Mouse (Mus musculus) left cerebral cortex, postnatal 36 days (tissue): Measurements from ENCODE around the gene Oxct1. TPM values are rescaled to one million over a fixed set of nuclear protein-coding genes. Genes with fewer than 3 reads are reported as not detected.
A peak's percentile ranks its signal among the peaks of the same experiment; 100 is the strongest.

Source experiments
- DNase-seq, 2 experiments: peaks; one replicate each; pipeline ENCODE4 v3.0.0; 2021 to 2022; ENCODE audit warnings: low spot score in 2 of 2, mixed read lengths in 1 of 2
- intact Hi-C: fragments of 180-260 bp; cut with DNase I; formaldehyde crosslinking; loops from one replicate; pipeline ENCODE4 v1.15.1; 2025
- total RNA-seq, 2 experiments: library from RNA; stranded (reverse); gene quantifications; 2 replicates each; pipeline ENCODE4 v1.2.3; 2021

The Oxct1 gene
- 100 to 1,000 TPM; 327 to 348 TPM for total RNA-seq

DNA sequence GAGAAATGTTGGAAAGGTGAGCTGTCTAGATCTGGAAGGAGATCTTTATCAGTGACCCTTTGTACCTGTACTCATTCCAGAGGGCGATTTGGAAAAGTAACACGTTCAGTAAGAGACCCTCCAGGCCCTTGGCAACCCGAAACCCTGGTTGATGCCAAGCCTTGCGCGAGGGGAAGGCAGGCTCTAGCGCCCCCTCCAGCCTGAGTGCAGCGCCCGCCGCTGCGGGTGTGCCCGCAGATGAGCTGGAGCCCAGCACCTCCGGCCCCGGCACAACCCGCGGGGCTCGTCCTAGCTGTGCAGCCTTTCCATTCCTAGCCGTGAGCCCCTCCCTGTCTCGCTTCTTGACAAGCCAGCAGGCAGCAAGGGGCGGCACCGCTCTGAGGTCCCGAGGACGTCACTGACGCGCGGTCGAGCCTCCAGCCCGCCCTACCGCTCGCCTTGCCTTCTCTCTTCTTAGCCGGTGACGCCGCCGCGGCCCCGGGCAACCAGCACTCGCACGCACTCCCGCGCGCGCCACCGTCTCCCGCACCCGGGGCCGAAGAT, at the start of gene Oxct1:
Oxct1 (plus strand) TSS at position 153 of the 543 bp plus-strand sequence.
- intact Hi-C loops: loop anchor here (1.0 to 5.0 kb wide), 3 partner anchors 47 to 444 kb away; partner anchors contain the start of genes Fbxo4 and Ghr

DNA sequence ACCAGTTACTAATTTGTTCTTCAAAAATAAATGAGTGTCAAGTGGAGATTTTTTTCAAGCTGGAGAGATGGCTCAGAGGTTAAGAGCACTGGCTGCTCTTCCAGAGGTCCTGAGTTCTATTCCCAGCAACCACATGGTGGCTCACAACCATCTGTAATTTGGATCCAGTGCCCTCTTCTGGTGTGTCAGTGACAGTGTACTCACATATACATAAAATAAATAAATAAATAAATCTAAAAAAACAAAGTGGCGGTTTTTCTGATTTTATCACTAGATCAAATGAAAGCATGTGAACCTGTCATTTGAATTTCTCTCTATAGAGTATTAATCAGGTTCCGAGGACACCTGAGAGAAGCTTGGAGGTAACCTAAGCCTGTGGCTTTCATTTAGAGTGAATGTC, 47.9 kb upstream of the Oxct1 start:
- DNase-seq: no peak
- intact Hi-C loops: loop anchor here (2.0 to 10.0 kb wide), 2 partner anchors 17 to 683 kb away; partner anchors contain the start of gene AW549877

More for the DNA sequence above, at the start of gene Oxct1:
- DNase-seq: peak; percentile 91 to 95

DNA sequence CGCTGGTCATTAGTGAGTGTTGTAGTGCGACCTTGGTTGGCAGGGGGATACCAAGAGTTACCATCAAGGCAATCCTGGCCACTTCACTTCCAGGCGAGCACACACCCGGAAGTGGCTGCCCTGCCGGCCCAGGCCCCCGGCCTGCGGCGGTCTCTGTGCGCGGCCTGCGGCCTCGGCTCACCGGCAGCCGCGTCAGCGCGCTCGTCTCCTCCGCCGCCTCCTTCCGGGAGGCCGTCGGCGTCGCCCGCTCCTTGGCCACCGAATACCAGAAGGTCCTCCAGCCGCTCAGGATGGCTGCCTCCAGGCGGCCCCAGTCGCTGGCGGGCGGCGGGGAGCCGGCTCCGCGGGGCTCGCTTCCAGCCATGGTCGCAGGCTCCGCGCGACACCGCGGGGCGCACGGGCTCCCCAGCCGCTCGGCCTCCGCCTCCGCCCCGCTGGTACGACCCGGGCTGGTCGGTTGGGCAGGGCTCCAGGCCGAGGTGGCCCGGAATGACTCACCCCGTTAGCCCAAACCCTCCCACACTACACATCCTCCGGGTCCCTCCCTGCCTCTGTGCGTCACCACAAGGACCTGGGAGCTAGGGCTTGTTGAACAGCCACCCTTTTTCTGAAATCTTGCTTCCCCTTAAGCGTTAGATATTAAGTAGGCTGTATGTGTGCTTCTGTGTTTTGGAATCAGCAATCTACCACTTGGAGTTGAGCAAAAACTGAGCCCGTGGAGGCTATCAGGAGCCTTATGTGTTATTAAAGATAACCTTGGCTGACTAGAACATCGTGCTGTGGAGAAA, 46.9 kb upstream of the Oxct1 start, which contains the start of gene Fbxo4:
Fbxo4 (minus strand) TSS at position 513 of the 788 bp plus-strand sequence.
- DNase-seq: peak; percentile 78 to 82
- intact Hi-C loops: loop anchor here (1.0 to 10.0 kb wide), 3 partner anchors 16 to 684 kb away; partner anchors contain the start of genes AW549877 and Oxct1

DNA sequence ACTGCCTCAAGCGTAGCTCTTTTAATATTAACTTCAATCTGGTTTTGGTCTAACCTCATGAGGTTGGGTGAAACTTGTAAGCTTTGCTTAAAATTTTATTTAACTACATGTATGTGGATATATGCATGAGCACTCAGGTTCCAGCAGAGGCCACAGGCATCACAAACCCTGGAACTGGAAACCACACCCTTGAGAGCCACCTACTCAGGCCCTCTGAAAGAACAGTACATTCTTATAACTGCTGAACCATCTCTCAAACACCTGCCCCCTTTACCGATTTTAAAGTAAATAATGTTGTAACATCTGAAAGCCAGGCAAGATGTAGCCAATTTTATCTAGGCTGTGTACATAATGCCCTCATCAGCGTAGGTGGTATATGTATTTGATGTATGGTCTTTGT, 46.3 kb upstream of the Oxct1 start:
- DNase-seq: no peak
- intact Hi-C loops: loop anchor here (1.0 to 10.0 kb wide), 3 partner anchors 15 to 685 kb away; partner anchors contain the start of genes AW549877 and Oxct1

DNA sequence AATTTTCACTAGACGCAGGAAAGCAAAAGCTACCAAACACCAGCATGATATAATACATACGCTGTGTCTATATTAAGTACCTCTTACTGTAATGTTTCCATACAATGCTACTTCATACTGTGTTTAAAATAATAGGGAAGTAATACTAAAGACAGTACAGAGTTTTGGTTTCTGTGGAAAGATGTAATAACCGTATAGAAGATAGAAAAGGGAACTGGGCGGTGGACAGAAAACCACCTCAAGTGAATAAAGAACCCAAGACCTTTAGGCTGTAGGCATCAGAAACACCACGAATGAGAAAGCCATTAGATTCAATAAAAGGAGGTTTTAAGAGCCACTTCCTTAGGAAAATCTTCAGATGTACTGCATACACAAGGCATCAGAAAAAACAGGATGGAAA, 43.5 kb upstream of the Oxct1 start:
- intact Hi-C loops: no loop called here
- no peak for DNase-seq

DNA sequence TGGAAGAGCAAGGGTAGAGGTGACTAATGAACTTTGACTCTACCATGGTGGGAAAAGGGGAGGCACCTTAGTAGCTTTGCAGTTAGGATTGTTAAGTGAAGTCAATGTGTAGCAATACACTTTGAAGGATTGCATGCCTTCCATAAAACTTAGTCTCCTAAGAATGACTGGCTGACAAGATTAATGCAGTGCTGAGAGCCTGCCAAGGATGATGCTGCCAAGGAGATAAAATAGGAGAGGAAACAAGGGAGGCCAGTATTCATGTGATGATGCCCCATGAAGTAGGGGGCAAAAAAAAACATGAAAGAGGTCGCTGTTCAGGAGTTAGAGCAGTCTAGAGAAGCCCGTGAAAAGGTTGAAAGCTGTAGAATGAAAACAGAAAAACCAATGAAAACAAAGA, 41.3 kb upstream of the Oxct1 start:
- intact Hi-C loops: no loop called here
- no peak for DNase-seq

DNA sequence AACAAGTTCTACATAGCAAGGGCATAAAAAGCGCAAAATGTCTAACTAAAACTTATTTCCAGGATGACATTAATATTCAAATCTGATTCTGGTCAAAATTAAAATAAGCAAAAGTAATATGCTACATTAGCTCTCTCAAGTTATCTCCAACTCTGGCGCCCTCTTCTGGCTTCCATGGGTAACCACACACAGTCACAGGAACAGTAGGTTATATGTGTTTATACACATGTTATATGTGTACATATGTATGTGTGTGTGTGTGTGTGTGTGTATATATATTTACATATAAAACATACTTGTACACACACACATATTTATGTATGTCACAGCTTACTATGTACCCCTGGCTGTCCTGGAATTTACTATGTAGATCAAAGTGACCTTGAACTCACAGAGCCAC, 38.2 kb upstream of the Oxct1 start:
- DNase-seq: no peak
- intact Hi-C loops: no loop called here

DNA sequence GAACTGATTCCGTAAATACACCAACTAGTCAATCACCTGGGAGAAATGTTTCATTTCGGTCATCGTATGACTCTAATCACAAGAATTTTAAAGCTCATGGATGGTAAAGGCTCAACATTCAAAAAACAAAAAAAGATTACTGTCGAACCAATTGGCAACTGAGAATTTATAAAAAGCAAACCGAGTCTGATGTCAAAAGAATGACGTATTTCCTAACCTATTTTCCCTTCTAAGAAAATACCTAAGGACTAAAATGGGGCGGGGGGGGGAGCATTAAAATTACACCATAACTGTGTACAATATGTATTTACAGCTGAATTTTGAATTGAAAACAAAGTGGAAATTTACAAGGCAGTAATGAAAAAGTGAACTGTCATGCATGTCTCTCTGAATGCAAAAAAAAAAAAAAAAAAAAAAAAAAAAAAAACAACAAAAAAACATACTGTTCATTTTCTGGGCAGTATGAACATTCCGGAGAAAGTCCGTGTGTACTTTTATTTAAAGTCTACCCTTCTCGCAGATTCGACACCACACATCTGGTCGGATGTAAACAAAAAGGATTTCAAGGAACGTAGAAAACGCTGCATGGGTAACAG, 31.2 kb upstream of the Oxct1 start:
- DNase-seq: no peak
- intact Hi-C loops: loop anchor here (1.0 to 5.0 kb wide), 3 partner anchors 16 to 47 kb away; partner anchors contain the start of gene Fbxo4

DNA sequence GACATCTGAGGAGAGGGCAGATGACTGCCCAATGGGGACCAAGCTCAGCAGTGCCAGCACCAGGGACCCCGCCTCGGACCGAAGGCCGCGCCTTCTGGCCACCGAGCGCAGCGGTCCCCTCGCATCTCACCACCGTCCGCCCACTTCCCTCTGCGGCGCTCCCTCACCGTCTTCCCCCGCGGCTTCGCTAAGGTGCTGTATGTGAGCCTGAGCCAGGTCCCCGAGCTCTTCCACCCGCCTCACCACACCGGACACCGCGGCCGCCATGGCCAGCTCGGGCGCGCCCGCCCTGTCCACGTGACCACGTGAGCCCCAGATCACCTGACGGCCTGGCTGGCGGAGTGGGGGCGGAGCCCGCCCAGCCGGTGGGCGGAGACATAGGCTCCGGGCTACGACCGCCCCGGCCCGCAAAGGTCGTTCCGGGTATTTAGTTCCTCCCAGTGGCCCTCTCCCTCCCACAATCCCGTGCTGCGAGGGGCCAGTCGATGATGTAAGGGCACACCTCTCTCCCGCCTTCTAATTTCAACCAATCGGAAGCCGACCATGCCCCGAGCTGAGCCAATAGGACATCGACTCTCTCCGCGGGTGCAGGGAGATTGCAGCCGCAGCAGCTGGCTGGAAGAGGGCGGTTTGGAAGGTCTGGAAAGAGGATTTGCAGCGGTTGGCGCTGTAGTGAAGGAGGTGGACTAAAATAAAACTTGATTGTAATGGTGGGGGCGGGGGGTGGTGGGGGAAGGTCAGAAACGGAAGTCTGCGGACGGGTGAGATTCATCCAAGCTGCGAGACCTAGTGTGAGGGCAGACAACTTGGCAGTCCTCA, 30.5 kb upstream of the Oxct1 start, which contains the start of gene AW549877:
AW549877 (minus strand) TSS at position 297 of the 819 bp plus-strand sequence.
- DNase-seq: peak; percentile 97 to 98
- intact Hi-C loops: loop anchor here (1.0 to 5.0 kb wide), 3 partner anchors 17 to 47 kb away; partner anchors contain the start of gene Fbxo4

DNA sequence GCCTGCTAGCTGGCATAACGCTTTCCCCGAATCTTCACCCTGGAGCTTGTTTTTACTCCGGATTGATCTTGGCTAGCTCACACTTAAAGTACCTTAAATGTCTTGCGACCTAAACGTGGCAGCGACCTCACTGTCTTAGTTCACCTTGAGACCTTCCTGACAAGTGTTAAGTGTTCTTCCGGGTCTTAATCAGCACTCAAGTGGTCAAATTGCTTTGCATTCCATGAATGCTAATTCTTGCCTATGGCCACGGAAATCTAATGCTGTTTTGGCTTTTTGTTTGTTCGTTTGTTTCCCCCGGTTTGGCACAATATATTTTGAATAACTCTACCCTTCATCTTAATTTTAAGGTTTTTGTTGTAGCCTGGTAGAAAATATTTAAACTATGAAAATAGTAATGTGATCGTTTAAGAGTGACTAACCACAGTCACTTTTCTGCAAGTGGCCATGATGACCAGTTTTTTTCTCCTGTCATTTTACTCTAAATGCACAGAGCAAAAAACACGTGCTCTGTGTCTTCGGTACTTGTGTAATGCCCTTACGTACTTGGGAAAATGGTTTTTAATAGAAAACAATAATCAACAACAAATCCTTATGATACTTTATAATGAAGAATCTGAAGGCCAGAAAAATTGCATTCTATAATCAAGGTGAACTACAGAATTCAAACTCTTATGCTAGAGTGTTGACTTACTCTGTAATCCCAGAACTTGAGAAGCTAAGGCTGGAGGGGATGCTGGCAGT, 29.7 kb upstream of the Oxct1 start:
- intact Hi-C loops: loop anchor here (5.0 kb wide), 1 partner anchor 46 kb away; no protein-coding TSS in a partner anchor
- DNase-seq: no peak

DNA sequence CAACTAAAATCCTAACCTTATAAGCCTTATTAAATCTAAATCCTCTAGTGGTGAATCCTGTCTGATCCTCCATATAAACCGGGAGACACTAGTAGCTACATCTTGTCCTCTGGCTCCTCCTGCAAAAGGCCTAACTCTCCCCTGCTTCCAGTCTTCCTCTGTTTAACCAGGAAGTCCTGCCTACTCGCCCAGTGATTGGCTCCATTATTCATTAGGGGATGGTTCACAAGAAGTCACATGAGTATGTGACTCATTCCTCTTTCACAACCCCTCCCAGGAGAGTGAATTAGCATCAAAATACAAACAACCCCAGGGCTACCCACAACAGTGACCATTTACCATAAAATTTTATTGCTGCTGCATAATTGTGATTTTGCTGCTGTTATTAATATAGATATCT, 27.0 kb upstream of the Oxct1 start:
- intact Hi-C loops: loop anchor here (5.0 kb wide), 1 partner anchor 43 kb away; no protein-coding TSS in a partner anchor
- no peak for DNase-seq

DNA sequence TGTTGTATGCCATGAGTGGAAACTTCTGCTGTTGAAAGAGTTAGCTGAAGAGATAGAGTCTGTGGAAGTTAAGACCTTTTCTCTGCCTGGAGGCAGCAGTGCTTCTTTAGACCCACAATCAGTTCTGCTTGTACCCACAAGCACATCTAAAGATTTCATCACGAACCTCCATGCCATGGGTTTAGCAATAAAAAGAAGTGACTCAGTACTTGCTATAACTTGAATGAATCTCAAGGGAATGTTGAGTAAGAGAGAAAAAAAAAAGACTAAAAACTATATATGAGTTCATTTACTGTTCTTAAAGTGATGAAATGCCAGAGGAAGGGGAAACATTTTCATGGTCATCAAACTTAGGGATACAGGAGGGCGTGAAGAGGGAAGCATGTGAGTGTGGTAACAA, 25.6 kb upstream of the Oxct1 start:
- no peak for DNase-seq
- intact Hi-C loops: no loop called here

DNA sequence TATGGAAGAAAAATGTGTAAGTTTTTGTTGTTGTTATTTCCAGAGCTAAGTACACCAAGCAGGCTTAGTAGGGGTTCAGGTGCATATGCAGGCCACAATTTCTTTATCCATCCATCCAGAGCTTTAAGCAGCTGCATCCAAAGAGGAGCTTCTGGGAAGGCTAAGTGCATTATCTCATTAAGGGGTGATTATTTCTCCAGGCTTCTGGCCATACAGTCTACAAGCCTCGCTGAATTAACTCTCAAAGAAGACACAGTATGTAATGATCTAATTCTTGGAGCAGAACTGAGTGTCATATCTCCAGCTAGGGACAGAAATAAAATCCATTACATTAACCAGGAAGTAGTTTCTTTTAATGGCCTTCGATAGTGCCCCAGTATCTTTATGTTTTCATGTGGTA, 12.3 kb upstream of the Oxct1 start:
- intact Hi-C loops: no loop called here

DNA sequence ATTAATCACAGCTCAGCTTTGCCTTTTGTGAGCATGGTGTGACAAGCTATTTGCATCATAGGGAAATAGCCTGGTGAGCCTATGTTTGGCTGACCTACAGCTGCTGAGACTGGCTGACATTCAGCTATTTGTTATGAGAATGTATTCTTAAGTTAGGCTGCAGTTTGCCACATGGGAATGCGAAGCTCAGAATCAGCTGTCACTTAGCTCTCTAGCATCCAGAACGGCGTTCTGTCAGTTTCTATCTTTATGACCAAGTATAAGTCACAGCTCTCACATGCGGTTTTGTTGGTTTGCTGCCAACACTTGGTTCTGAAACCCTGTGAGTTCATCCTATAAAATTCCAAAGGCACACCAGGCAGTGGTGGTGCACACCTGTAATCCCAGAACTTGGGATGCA, 5.5 kb upstream of the Oxct1 start:
- DNase-seq: no peak
- intact Hi-C loops: no loop called here

More for the DNA sequence above, 12.3 kb upstream of the Oxct1 start:
- no peak for DNase-seq

DNA sequence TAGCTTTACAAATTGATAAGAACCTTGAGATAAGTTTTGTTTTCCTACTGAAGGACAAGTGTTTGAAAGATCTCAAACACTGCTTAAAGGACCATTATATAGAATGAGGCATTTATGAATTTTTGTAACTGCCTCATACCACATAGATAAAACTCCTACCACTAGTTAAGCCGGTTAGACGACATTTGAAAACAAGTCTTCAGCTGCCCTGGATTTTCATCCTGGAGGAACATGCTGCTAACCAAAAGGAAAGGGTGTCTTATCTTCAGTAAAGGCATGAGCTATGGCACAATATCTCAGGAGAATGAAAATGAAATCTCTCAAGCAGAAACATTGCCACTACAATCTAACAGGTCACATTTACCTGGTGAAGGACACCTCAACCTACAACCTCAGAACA, 2.4 kb upstream of the Oxct1 start:
- intact Hi-C loops: no loop called here
- no peak for DNase-seq

DNA sequence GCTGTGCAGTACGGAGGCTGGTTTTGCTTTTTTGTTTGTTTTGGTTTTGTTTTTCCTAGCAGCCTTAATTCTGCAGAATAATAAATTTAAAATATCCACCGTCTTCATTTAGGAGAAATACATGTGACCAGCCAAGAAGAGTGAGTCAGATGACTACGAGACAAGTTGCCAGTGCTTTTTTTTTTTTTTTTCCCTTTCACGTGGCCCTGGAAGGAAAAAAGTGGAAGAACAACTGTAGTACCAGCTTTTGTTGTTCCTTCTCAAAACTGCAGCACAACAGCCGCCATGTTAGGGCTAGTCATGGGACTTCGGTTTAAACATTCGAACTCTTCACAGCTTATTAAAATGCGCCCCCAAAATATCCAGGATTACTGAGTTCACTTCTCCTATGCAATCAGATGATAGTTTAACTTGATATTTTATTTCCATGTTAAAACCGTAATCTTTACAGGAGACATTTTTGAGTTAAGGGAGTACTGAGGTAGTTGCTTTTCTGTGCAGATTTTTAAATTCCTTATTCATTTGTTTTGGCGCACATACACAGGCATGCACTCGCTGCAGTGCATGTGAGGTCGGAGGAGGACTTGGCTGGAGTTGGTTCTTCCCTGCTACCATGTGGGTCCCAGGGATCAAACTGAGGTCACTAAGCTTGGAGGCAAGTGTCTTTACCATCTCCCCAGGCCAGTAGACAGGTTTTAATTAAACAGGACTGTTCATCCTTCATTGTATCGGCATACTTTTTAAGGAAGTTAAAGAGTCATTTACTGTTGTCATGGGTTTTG, 1.3 kb upstream of the Oxct1 start:
- intact Hi-C loops: loop anchor here (5.0 kb wide), 2 partner anchors 68 to 443 kb away; partner anchors contain the start of gene Ghr
- DNase-seq: no peak

DNA sequence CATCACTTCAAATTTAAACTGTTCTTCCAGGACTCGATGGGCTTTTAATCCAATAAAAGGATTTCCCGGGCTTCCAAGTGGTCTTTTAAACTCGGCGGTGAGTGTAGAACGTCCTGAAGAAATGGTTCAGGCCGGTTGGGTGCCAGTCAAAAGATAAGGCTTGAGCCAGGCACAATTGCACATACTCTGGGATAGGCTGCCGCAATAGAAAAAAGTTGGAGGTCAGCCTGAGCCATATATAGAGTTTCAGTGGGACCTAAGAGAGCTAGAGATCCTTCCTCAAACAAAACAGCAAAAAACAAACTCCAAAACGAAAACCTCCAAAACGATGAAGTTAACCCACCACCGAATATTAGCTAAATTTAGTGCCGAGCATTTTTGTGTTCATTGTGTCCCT, 677 bp upstream of the Oxct1 start:
- intact Hi-C loops: loop anchor here (5.0 kb wide), 2 partner anchors 68 to 443 kb away; partner anchors contain the start of gene Ghr
- DNase-seq: no peak
